Mouse (Mus musculus) cerebellum, adult 18-20 months (tissue): ENCODE measurements around the gene AY074887.

Source experiments
- DNase-seq, 2 experiments: peaks; one replicate each; pipeline ENCODE4 v3.0.0; 2021

Gene AY074887

DNA sequence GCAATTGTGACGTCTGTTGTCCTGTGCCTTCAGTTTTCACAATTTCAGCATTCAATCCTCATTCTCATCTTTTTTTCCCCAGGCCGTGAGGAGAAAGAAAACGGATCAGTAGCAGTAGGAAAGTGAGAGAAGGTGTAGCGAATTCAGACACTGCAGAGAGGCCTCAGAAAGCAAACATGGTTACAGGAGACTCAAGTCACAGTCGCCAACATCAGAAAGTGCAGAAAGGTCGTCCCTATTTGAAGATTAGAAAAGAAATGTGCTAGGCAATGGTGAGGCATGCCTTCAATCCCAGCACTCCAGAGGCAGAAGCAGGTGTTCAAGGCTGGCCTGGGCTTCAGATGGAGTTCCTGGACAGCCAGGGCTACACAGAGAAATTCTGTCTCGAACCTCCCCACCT lies 35.2 kb downstream of the AY074887 start:
- DNase-seq, result no peak

DNA sequence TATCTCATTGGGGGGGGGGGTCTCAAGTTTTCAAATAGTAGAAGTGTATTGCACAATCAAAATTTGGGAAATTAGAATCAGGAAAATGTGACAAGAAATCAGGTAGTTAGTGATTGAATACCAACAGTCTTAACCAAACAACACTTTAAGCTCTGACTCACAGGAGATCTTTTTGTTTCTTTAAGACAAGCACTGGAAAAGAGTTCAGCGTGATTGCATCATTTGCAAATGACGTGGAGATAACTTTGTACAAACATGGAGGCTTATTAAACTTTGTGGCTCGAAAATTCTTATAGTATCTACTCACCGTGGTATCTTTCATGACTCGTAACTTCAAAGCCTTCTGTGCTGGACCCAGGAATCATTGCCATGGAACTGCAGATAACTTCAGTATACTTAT lies 41.4 kb downstream of the AY074887 start:
- DNase-seq, result no peak
